Mouse (Mus musculus): Measurements from ENCODE around the gene Cd200. TPM values are rescaled to one million over a fixed set of nuclear protein-coding genes. Genes with fewer than 3 reads are reported as not detected.
A peak's percentile ranks its signal among the peaks of the same experiment; 100 is the strongest.
"Not testable (repeated sequence)": the region's sequence is repeated elsewhere in the genome, so short reads cannot be mapped to it uniquely, and the experiment has no call there.

Cd200 gene
- polyA plus RNA-seq, 1 experiment from 2014 or later = 40.1 TPM

GRCm38 (mm10) chr16:45348238-45348637, 60.6 kb downstream of the Cd200 start:
- not testable (repeated sequence) for H3K9me3 ChIP-seq (ENCODE audit: low read length); H3K9ac ChIP-seq (replicated peaks; ENCODE audit: low read length); H3K36me3 ChIP-seq (ENCODE audit: insufficient read depth, low read length); ATAC-seq (ENCODE audit: low FRiP score, low TSS enrichment); H3K27ac ChIP-seq (ENCODE audit: low read length); H3K4me2 ChIP-seq (replicated peaks; ENCODE audit: low read depth, low read length); H3K4me1 ChIP-seq (ENCODE audit: insufficient read depth, low read length); H3K27me3 ChIP-seq (ENCODE audit: insufficient read depth, low read length); H3K4me3 ChIP-seq (ENCODE audit: low read length)
- WGBS = 86% methylated on average over 5 of the region's 9 CpGs

- Histone ChIP-seq H3K4me1 (ENCODE audit: insufficient read depth, low read length) (no peaks in the 10 kb centered on the region), H3K9me3 (ENCODE audit: low read length) (no peaks in the 10 kb centered on the region), H3K4me2 (replicated peaks; ENCODE audit: low read depth, low read length) (no peak overlapping the region), H3K36me3 (ENCODE audit: insufficient read depth, low read length) (no peaks in the 10 kb centered on the region), H3K4me3 (ENCODE audit: low read length) (no peak overlapping the region), H3K27me3 (ENCODE audit: insufficient read depth, low read length) (no peaks in the 10 kb centered on the region), H3K27ac (ENCODE audit: low read length) (no peak overlapping the region), H3K9ac (replicated peaks; ENCODE audit: low read length) (no peak overlapping the region)
- WGBS = 95% methylated on average over 5 of the region's 5 CpGs
- ATAC-seq (ENCODE audit: low FRiP score, low TSS enrichment) = no peak
Observed at GRCm38 (mm10) chr16:45346930-45347387, 61.9 kb downstream of the Cd200 start.

- Histone ChIP-seq H3K9ac (replicated peaks; ENCODE audit: low read length) (no peak overlapping the region), H3K4me1 (ENCODE audit: insufficient read depth, low read length) (no peaks in the 10 kb centered on the region), H3K9me3 (ENCODE audit: low read length) (no peaks in the 10 kb centered on the region), H3K27ac (ENCODE audit: low read length) (no peak overlapping the region), H3K4me2 (replicated peaks; ENCODE audit: low read depth, low read length) (no peak overlapping the region), H3K27me3 (ENCODE audit: insufficient read depth, low read length) (no peaks in the 10 kb centered on the region), H3K36me3 (ENCODE audit: insufficient read depth, low read length) (no peaks in the 10 kb centered on the region), H3K4me3 (ENCODE audit: low read length) (no peak overlapping the region)
- 92% methylated on average over 2 of the region's 2 CpGs for WGBS
- ATAC-seq (ENCODE audit: low FRiP score, low TSS enrichment) = no peak
Observed at GRCm38 (mm10) chr16:45346367-45346766, 62.5 kb downstream of the Cd200 start.

DNA sequence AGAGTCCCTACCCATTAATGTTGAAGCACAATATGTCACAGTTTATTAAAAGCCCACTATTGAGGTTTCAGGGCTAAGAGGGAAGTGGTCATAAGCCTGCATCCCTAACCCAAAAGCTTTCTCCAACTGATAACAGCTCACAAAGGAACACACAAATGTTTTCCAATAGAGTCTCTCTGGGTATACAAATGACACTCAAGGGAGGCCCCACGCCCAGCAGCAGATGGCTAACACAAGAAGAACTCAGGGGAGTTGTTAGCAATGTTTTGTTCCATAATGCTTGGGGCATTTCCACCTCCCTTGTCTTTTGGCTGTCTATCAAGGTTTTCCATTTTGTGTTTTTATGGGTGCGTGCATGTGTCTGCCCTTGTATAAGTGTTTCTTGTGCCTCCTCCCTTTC, 64.0 kb downstream of the Cd200 start:
- no peak overlapping the region for H3K9ac ChIP-seq (replicated peaks; ENCODE audit: low read length)
- no peak for ATAC-seq (ENCODE audit: low FRiP score, low TSS enrichment)
- H3K4me2 ChIP-seq (replicated peaks; ENCODE audit: low read depth, low read length) = no peak overlapping the region
- H3K36me3 ChIP-seq (ENCODE audit: insufficient read depth, low read length) = no peaks in the 10 kb centered on the region
- no peak overlapping the region for H3K27ac ChIP-seq (ENCODE audit: low read length)
- H3K4me1 ChIP-seq (ENCODE audit: insufficient read depth, low read length) = no peaks in the 10 kb centered on the region
- H3K27me3 ChIP-seq (ENCODE audit: insufficient read depth, low read length) = no peaks in the 10 kb centered on the region
- no peaks in the 10 kb centered on the region for H3K9me3 ChIP-seq (ENCODE audit: low read length)
- no peak overlapping the region for H3K4me3 ChIP-seq (ENCODE audit: low read length)
- 86% methylated on average over 2 of the region's 2 CpGs for WGBS

GRCm38 (mm10) chr16:45336478-45336877, 72.4 kb downstream of the Cd200 start:
- H3K4me1 ChIP-seq (ENCODE audit: insufficient read depth, low read length) = 0 out of 2 replicates have a peak, but pooled peaks cover 8% of the 10 kb centered on the region
- no peaks in the 10 kb centered on the region for H3K9me3 ChIP-seq (ENCODE audit: low read length)
- H3K27ac ChIP-seq (ENCODE audit: low read length) = no peak overlapping the region
- no peak overlapping the region for H3K4me2 ChIP-seq (replicated peaks; ENCODE audit: low read depth, low read length)
- H3K36me3 ChIP-seq (ENCODE audit: insufficient read depth, low read length) = no peaks in the 10 kb centered on the region
- no peak for ATAC-seq (ENCODE audit: low FRiP score, low TSS enrichment)
- H3K9ac ChIP-seq (replicated peaks; ENCODE audit: low read length) = no peak overlapping the region
- H3K4me3 ChIP-seq (ENCODE audit: low read length) = no peak overlapping the region
- no peaks in the 10 kb centered on the region for H3K27me3 ChIP-seq (ENCODE audit: insufficient read depth, low read length)
- WGBS = 44% methylated on average over 1 of the region's 1 CpGs

DNA sequence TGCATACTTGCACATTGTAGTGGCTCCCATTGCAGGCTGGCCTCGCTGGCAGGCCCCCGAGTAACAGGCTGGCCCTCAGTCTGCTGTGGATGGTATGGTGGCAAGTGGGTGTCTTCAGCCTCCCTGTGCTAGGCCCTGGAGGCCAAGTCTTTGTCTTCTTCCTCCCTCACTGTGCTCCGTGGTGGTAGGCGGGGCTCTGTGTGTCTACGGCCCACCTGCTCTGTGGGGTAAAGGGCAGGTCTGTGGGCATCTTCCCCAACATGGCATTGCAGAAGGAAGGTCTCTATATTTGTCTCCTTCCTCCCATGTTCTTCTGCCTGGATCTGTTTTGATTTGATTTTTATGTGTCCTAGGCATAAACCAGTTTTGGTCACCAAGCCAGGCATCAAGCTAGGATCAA, 74.0 kb downstream of the Cd200 start:
- no peak overlapping the region for H3K4me3 ChIP-seq (ENCODE audit: low read length)
- H3K36me3 ChIP-seq (ENCODE audit: insufficient read depth, low read length) = no peaks in the 10 kb centered on the region
- no peaks in the 10 kb centered on the region for H3K9me3 ChIP-seq (ENCODE audit: low read length)
- WGBS = 91% methylated on average over 5 of the region's 5 CpGs
- no peaks in the 10 kb centered on the region for H3K27me3 ChIP-seq (ENCODE audit: insufficient read depth, low read length)
- H3K27ac ChIP-seq (ENCODE audit: low read length) = no peak overlapping the region
- 0 out of 2 replicates have a peak, but pooled peaks cover 8% of the 10 kb centered on the region for H3K4me1 ChIP-seq (ENCODE audit: insufficient read depth, low read length)
- no peak overlapping the region for H3K4me2 ChIP-seq (replicated peaks; ENCODE audit: low read depth, low read length)
- H3K9ac ChIP-seq (replicated peaks; ENCODE audit: low read length) = no peak overlapping the region
- ATAC-seq (ENCODE audit: low FRiP score, low TSS enrichment) = no peak

- Histone ChIP-seq H3K27me3 (ENCODE audit: insufficient read depth, low read length) (no peaks in the 10 kb centered on the region), H3K27ac (ENCODE audit: low read length) (no peak overlapping the region), H3K9ac (replicated peaks; ENCODE audit: low read length) (no peak overlapping the region), H3K9me3 (ENCODE audit: low read length) (no peaks in the 10 kb centered on the region), H3K4me1 (ENCODE audit: insufficient read depth, low read length) (0 out of 2 replicates have a peak, but pooled peaks cover 8% of the 10 kb centered on the region), H3K4me3 (ENCODE audit: low read length) (no peak overlapping the region), H3K36me3 (ENCODE audit: insufficient read depth, low read length) (no peaks in the 10 kb centered on the region), H3K4me2 (replicated peaks; ENCODE audit: low read depth, low read length) (no peak overlapping the region)
- 78% methylated on average over 2 of the region's 2 CpGs for WGBS
- ATAC-seq (ENCODE audit: low FRiP score, low TSS enrichment) = no peak
Observed at GRCm38 (mm10) chr16:45334376-45334765, 74.5 kb downstream of the Cd200 start.

- no peak overlapping the region for H3K4me2 ChIP-seq (replicated peaks; ENCODE audit: low read depth, low read length)
- H3K36me3 ChIP-seq (ENCODE audit: insufficient read depth, low read length) = no peaks in the 10 kb centered on the region
- WGBS = 86% methylated on average over 8 of the region's 8 CpGs
- H3K4me1 ChIP-seq (ENCODE audit: insufficient read depth, low read length) = 0 out of 2 replicates have a peak, but pooled peaks cover 9% of the 10 kb centered on the region
- no peaks in the 10 kb centered on the region for H3K9me3 ChIP-seq (ENCODE audit: low read length)
- H3K27ac ChIP-seq (ENCODE audit: low read length) = no peak overlapping the region
- H3K4me3 ChIP-seq (ENCODE audit: low read length) = no peak overlapping the region
- H3K27me3 ChIP-seq (ENCODE audit: insufficient read depth, low read length) = no peaks in the 10 kb centered on the region
- peak; percentile 32; the same call in 1 of the 2 replicates for ATAC-seq (ENCODE audit: low FRiP score, low TSS enrichment)
- no peak overlapping the region for H3K9ac ChIP-seq (replicated peaks; ENCODE audit: low read length)
Observed at GRCm38 (mm10) chr16:45333678-45334375, 75.0 kb downstream of the Cd200 start.

GRCm38 (mm10) chr16:45332591-45332990, 76.3 kb downstream of the Cd200 start:
- Histone ChIP-seq H3K27ac (ENCODE audit: low read length) (no peak overlapping the region), H3K4me3 (ENCODE audit: low read length) (no peak overlapping the region), H3K4me2 (replicated peaks; ENCODE audit: low read depth, low read length) (no peak overlapping the region), H3K4me1 (ENCODE audit: insufficient read depth, low read length) (0 out of 2 replicates have a peak, but pooled peaks cover 14% of the 10 kb centered on the region), H3K27me3 (ENCODE audit: insufficient read depth, low read length) (no peaks in the 10 kb centered on the region), H3K9ac (replicated peaks; ENCODE audit: low read length) (no peak overlapping the region), H3K9me3 (ENCODE audit: low read length) (no peaks in the 10 kb centered on the region), H3K36me3 (ENCODE audit: insufficient read depth, low read length) (no peaks in the 10 kb centered on the region)
- 71% methylated on average over 8 of the region's 8 CpGs for WGBS
- ATAC-seq (ENCODE audit: low FRiP score, low TSS enrichment) = no peak

Data from kidney, embryonic 16.5 days (tissue).